Mouse (Mus musculus) kidney, embryonic 16.5 days (tissue): ENCODE data around the gene Gm9732. TPM values are rescaled to one million over a fixed set of nuclear protein-coding genes. Genes with fewer than 3 reads are reported as not detected.
"Not testable (repeated sequence)": the region's sequence is repeated elsewhere in the genome, so short reads cannot be mapped to it uniquely, and the experiment has no call there.

Source experiments
- ATAC-seq: fragments of 200-750 bp; cut with Nextera tagmentation; 2 replicates; pipeline ENCODE4 v1.8.0; 2017; ENCODE audit warnings: moderate TSS enrichment; ENCODE audit not compliant: low FRiP score, low TSS enrichment
- H3K27ac ChIP-seq: fragments of 300-500 bp; sonication (generic); 2 replicates; pipeline ENCODE4 v1.5.1; 2014; ENCODE audit warnings: low read length
- H3K27me3 ChIP-seq: fragments of 300-500 bp; sonication (generic); 2 replicates; pipeline ENCODE4 v1.6.1; 2014; ENCODE audit warnings: low read length, control low read depth, mixed read lengths; ENCODE audit not compliant: insufficient read depth
- H3K36me3 ChIP-seq: fragments of 300-500 bp; sonication (generic); 2 replicates; pipeline ENCODE4 v1.6.1; 2014; ENCODE audit warnings: low read length, control low read depth, mixed read lengths; ENCODE audit not compliant: insufficient read depth
- H3K4me1 ChIP-seq: fragments of 300-500 bp; sonication (generic); 2 replicates; pipeline ENCODE4 v1.6.1; 2014; ENCODE audit warnings: low read length, control low read depth, mixed read lengths; ENCODE audit not compliant: insufficient read depth
- H3K4me2 ChIP-seq: fragments of 300-500 bp; sonication (generic); replicated peaks from 2 replicates; pipeline ENCODE4 v1.6.1; 2014; ENCODE audit warnings: low read depth, low read length
- H3K4me3 ChIP-seq: fragments of 300-500 bp; sonication (generic); 2 replicates; pipeline ENCODE4 v1.5.1; 2014; ENCODE audit warnings: mild to moderate bottlenecking, low read length
- H3K9ac ChIP-seq: fragments of 300-500 bp; sonication (generic); replicated peaks from 2 replicates; pipeline ENCODE4 v1.6.1; 2014; ENCODE audit warnings: low read length
- H3K9me3 ChIP-seq: fragments of 300-500 bp; sonication (generic); 2 replicates; pipeline ENCODE4 v1.6.1; 2016; ENCODE audit warnings: low read length, control low read depth
- WGBS: fragments of 180-500 bp; shearing (Covaris S2); extraction: QIAGEN DNeasy Blood & Tissue Kit; methylation state at CpG from one replicate; pipeline ENCODE4 v1.1.7; 2014; 5-methylcytosine and 5-hydroxymethylcytosine counted together
- polyA plus RNA-seq: library from polyadenylated mRNA; unstranded; fragments of >200 nt; fragmentation: Nextera tagmentation; extraction: Ambion mirVana; gene quantifications from 2 replicates; pipeline ENCODE4 v1.2.1, GENCODE M21; 2015

Gene Gm9732
- polyA plus RNA-seq, 1 experiment from 2014 or later = not detected

GRCm38 (mm10) chr14:43352944-43353343 lies 78.1 kb downstream of the Gm9732 start:
- H3K4me1 ChIP-seq, H3K27ac ChIP-seq, H3K4me3 ChIP-seq, H3K36me3 ChIP-seq, H3K9ac ChIP-seq, H3K4me2 ChIP-seq, H3K9me3 ChIP-seq, ATAC-seq, H3K27me3 ChIP-seq: not testable (repeated sequence)
- WGBS = 79% methylated on average over 2 of the region's 2 CpGs

Other genes with a start within 250 kb of the Gm9732 start
- not detected in 2 replicates for gene Gm8094, start 198.4 kb upstream of the Gm9732 start, polyA plus RNA-seq
- 0.11 TPM in 1 of 2 replicates, not detected in the other for gene Gm8104, start 174.4 kb upstream of the Gm9732 start, polyA plus RNA-seq
- gene Gm7233, start 95.2 kb upstream of the Gm9732 start, polyA plus RNA-seq = not detected in 2 replicates
- not detected in 2 replicates for gene Gm8122, start 39.7 kb upstream of the Gm9732 start, polyA plus RNA-seq
- gene Gm8126, start 16.4 kb upstream of the Gm9732 start, polyA plus RNA-seq = not detected in 2 replicates
- not detected in 2 replicates for gene Gm8127, start 18.8 kb downstream of the Gm9732 start, polyA plus RNA-seq
- gene 1700001F09Rik, start 72.8 kb downstream of the Gm9732 start, polyA plus RNA-seq = not detected in 2 replicates
- gene Gm8138, start 141.3 kb downstream of the Gm9732 start, polyA plus RNA-seq = not detected in 2 replicates